Mouse (Mus musculus): ENCODE measurements around the gene Pphln1. TPM values are rescaled to one million over a fixed set of nuclear protein-coding genes. Genes with fewer than 3 reads are reported as not detected.

The Pphln1 gene
- polyA plus RNA-seq, 1 experiment from 2014 or later: 52.1 TPM

DNA sequence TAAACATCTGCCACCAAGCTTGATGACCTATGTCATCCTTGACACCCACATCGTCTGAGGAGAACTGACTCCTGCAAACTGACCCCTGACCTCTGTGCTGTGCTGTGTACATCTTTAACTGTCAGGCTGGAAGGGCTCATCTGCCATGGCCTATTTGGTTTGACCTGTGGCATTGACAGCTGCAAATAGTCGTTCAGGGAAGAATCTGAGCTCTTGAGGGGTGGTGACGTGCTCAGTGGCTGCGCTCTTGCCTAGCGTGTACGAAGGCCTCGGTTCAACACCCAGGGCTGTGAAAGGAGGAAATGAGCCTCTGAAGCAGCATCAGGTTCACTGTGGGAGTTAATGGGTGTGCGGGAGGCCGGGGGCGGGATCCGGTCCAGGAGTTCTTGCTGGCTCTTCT, 35.7 kb downstream of the Pphln1 start:
- H3K36me3 ChIP-seq: peaks cover 14% of the 10 kb centered on the region
- no peaks in the 10 kb centered on the region for H3K27me3 ChIP-seq (replicated peaks)
- WGBS: 45% methylated on average over 11 of the region's 11 CpGs
- H3K9ac ChIP-seq: 0 out of 2 replicates have a peak overlapping the region, but pooled peaks have one; percentile 14
- no peak overlapping the region for H3K4me2 ChIP-seq
- H3K27ac ChIP-seq (ENCODE audit: poor library complexity, severe bottlenecking): no peak overlapping the region
- no peaks in the 10 kb centered on the region for H3K9me3 ChIP-seq (replicated peaks)
- H3K4me3 ChIP-seq: no peak overlapping the region
- ATAC-seq (ENCODE audit: insufficient number of reproducible peaks, low FRiP score): no peak
- peaks cover 5% of the 10 kb centered on the region; the same call in 1 of the 2 replicates for H3K4me1 ChIP-seq (replicated peaks)

DNA sequence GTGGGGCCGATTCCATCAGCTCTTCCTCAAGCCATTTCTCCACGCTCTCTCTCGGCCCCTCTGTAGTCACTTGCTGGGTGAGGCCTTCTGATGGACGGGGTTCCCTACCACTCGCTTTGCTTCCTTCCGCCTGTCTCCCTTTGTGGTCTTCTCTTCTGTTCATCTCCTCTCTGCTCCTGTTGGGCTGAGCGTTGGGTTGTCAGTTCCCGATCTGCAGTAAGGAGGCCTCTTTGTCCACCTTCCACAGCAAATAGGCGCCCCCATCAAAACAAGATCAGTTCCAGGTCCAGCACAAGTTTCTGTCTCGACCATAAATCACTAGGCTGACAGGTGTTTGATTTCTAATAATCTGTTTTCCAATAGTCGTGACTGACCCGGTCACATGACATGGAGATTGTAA, 37.8 kb downstream of the Pphln1 start:
- no peak for ATAC-seq (ENCODE audit: insufficient number of reproducible peaks, low FRiP score)
- H3K9ac ChIP-seq: no peak overlapping the region

DNA sequence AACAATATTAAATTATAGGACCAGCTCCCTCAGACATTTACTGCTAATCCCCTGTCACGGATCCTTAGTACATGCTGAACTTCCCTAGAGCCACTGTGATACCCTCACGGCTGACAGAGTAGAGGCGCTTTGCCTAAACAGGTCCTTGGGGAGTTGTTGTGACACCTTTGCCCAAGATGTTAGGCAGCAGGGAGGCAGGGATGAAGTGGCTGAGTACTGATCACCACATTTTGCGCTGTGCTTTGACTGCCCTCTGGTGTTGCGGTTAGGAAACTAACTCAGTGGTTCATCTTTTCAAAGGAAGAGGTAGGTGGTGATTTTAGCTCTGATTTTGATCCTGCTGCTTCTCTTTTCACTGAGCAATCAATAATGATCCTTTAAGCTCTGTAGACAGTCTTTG, 40.5 kb downstream of the Pphln1 start:
- Histone ChIP-seq H3K27me3 (replicated peaks) (no peaks in the 10 kb centered on the region), H3K4me3 (no peak overlapping the region), H3K36me3 (peaks cover 33% of the 10 kb centered on the region), H3K27ac (ENCODE audit: poor library complexity, severe bottlenecking) (no peak overlapping the region), H3K4me2 (no peak overlapping the region), H3K9me3 (replicated peaks) (no peaks in the 10 kb centered on the region), H3K4me1 (replicated peaks) (peaks cover 4% of the 10 kb centered on the region; the same call in 1 of the 2 replicates), H3K9ac (no peak overlapping the region)
- 39% methylated on average over 5 of the region's 5 CpGs for WGBS
- ATAC-seq (ENCODE audit: insufficient number of reproducible peaks, low FRiP score): no peak

More for the DNA sequence above, 37.8 kb downstream of the Pphln1 start:
- no peak overlapping the region for H3K27ac ChIP-seq (ENCODE audit: poor library complexity, severe bottlenecking)
- peaks cover 19% of the 10 kb centered on the region for H3K36me3 ChIP-seq
- H3K4me2 ChIP-seq: no peak overlapping the region
- H3K4me3 ChIP-seq: no peak overlapping the region
- no peaks in the 10 kb centered on the region for H3K9me3 ChIP-seq (replicated peaks)
- WGBS: 87% methylated on average over 12 of the region's 12 CpGs
- H3K4me1 ChIP-seq (replicated peaks): peaks cover 5% of the 10 kb centered on the region; the same call in 1 of the 2 replicates
- no peaks in the 10 kb centered on the region for H3K27me3 ChIP-seq (replicated peaks)

DNA sequence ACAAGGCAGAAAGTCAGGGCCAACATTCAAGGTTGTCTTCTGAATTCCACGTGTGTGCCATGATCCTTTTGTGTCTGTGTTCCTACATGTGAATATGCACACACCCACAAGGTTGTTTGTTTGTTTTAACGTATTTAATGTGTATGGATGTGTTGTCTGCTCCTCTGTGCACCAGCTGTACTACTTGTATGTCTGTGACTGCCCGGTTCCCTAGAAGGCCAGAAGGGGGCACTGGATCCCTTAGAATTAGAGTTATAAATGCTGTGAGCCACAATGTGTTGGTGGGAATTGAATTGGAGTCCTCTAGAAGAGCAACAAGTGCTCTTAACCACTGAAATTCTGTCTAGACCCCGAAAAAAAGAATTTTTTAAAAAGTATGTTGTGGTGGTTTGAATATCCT, 44.1 kb downstream of the Pphln1 start:
- 92% methylated on average over 4 of the region's 4 CpGs for WGBS
- ATAC-seq (ENCODE audit: insufficient number of reproducible peaks, low FRiP score): no peak
- Histone ChIP-seq H3K4me1 (replicated peaks) (no peaks in the 10 kb centered on the region), H3K27ac (ENCODE audit: poor library complexity, severe bottlenecking) (no peak overlapping the region), H3K4me2 (no peak overlapping the region), H3K9me3 (replicated peaks) (no peaks in the 10 kb centered on the region), H3K4me3 (no peak overlapping the region), H3K36me3 (peaks cover 44% of the 10 kb centered on the region), H3K9ac (no peak overlapping the region), H3K27me3 (replicated peaks) (no peaks in the 10 kb centered on the region)

DNA sequence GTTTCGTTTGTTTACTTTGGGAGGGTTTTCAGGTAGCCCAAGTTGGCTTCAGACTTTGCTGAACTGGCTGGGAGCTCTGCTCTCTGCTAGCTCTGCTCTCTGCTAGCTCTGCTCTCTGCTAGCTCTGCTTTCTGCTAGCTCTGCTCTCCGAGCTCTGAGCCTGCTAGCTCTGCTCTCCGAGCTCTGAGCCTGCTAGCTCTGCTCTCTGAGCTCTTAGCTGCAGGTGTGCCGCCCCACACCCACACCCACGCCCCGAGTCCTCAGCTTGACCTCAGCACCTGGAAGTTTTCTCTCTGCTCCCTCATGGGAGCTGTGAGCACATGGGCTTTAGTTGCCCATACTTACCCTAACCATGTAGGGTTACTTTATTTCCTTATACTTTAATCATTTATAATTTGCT, 45.5 kb downstream of the Pphln1 start:
- 86% methylated on average over 6 of the region's 6 CpGs for WGBS
- Histone ChIP-seq H3K27me3 (replicated peaks) (no peaks in the 10 kb centered on the region), H3K27ac (ENCODE audit: poor library complexity, severe bottlenecking) (no peak overlapping the region), H3K9ac (no peak overlapping the region), H3K4me3 (no peak overlapping the region), H3K9me3 (replicated peaks) (no peaks in the 10 kb centered on the region), H3K4me2 (no peak overlapping the region), H3K36me3 (peaks cover 45% of the 10 kb centered on the region), H3K4me1 (replicated peaks) (peaks cover 2% of the 10 kb centered on the region; the same call in 1 of the 2 replicates)
- ATAC-seq (ENCODE audit: insufficient number of reproducible peaks, low FRiP score): no peak

DNA sequence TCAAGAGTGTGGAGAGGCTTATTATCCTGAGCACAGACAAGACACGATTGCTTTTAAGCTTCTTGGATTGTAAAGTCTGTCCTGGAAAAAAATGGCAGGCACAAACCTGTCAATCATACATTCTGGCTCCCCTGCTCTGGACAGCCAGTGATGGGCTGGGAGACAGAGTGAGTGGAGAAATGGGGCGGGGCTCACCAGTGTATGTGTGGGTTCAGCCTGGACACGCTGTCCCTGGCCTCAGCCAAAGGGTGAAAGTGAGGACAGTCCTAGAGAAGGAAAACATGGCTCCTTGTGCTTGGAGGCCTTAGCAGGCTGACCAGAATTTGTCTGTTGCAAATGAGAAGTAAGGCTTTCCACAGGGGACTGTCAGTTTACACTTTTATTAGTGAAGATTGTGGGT, 50.7 kb downstream of the Pphln1 start:
- no peak for ATAC-seq (ENCODE audit: insufficient number of reproducible peaks, low FRiP score)
- no peaks in the 10 kb centered on the region for H3K27me3 ChIP-seq (replicated peaks)
- H3K4me1 ChIP-seq (replicated peaks): peaks cover 8% of the 10 kb centered on the region; the same call in 1 of the 2 replicates
- 67% methylated on average over 3 of the region's 3 CpGs for WGBS
- peaks cover 19% of the 10 kb centered on the region for H3K36me3 ChIP-seq
- no peak overlapping the region for H3K4me3 ChIP-seq
- no peak overlapping the region for H3K27ac ChIP-seq (ENCODE audit: poor library complexity, severe bottlenecking)
- no peaks in the 10 kb centered on the region for H3K9me3 ChIP-seq (replicated peaks)
- H3K4me2 ChIP-seq: no peak overlapping the region
- no peak overlapping the region for H3K9ac ChIP-seq

DNA sequence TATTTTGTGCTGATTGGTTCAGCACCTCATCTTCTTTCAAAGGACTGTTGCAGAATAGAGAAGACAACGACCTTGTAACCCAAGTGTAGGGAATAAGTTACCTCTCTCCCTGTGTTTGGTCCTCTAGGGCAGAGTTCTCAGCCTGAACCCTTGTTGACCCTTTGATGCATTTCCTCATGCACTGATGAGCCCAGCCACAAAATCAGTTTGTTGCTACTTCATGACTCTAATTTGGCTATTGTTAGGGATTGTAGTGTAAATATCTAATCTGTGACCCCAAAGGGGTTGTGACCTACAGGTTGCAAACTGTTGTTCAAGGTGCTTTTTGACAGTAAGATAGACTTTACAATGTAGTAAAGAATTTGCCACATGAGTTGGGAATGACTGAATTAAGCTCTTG, 55.1 kb downstream of the Pphln1 start:
- Histone ChIP-seq H3K4me1 (replicated peaks) (peaks cover 15% of the 10 kb centered on the region; the same call in 1 of the 2 replicates), H3K27me3 (replicated peaks) (no peaks in the 10 kb centered on the region), H3K27ac (ENCODE audit: poor library complexity, severe bottlenecking) (no peak overlapping the region), H3K9me3 (replicated peaks) (no peaks in the 10 kb centered on the region), H3K4me3 (no peak overlapping the region), H3K9ac (no peak overlapping the region), H3K4me2 (no peak overlapping the region), H3K36me3 (peaks cover 6% of the 10 kb centered on the region; the same call in 1 of the 2 replicates)
- no peak for ATAC-seq (ENCODE audit: insufficient number of reproducible peaks, low FRiP score)
- 72% methylated on average over 1 of the region's 1 CpGs for WGBS

DNA sequence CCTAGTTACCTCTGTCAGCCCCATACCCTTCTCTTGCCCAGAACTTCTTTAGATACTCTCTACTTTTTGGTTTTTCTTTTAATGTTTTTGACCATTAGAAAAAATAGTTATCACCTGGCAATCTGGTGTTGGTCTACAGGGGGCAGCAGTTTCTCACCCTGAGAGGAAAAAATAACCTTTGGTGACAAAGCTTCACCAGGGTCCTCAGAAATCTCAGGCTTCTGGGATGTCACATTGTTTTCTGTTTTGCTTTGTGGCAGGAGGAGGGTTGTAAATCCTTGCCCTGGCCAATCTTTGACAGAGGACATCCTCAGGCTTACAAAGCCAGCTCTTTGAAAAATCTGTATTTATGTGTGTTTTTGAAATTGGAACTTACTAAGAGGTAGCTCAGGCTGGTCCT, 57.9 kb downstream of the Pphln1 start:
- Histone ChIP-seq H3K36me3 (peaks cover 11% of the 10 kb centered on the region), H3K27me3 (replicated peaks) (no peaks in the 10 kb centered on the region), H3K27ac (ENCODE audit: poor library complexity, severe bottlenecking) (no peak overlapping the region), H3K4me1 (replicated peaks) (peaks cover 7% of the 10 kb centered on the region; the same call in 1 of the 2 replicates), H3K4me2 (no peak overlapping the region), H3K9ac (no peak overlapping the region), H3K9me3 (replicated peaks) (no peaks in the 10 kb centered on the region), H3K4me3 (no peak overlapping the region)
- ATAC-seq (ENCODE audit: insufficient number of reproducible peaks, low FRiP score): no peak

DNA sequence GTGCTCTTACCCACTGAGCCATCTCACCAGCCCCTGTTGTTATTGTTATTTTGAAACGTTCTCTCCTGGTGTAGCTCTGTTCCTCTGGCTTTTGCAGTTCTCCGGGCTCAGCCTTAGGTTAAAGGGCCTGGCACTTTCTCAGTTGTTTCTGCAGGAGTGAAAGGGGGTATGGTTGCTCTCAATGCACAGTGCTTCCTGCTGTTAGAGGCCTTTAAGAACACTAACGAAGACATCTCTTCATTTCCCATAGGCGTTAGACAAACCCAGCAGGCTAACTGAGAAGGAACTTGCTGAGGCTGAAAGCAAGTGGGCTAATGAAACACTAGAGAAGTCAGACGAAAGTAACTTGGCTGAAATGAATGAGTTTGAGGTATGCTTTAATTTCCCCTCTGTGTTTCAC, 61.3 kb downstream of the Pphln1 start:
- Histone ChIP-seq H3K9ac (no peak overlapping the region), H3K9me3 (replicated peaks) (no peaks in the 10 kb centered on the region), H3K27me3 (replicated peaks) (no peaks in the 10 kb centered on the region), H3K4me2 (no peak overlapping the region), H3K4me1 (replicated peaks) (peaks cover 3% of the 10 kb centered on the region; the same call in 1 of the 2 replicates), H3K27ac (ENCODE audit: poor library complexity, severe bottlenecking) (no peak overlapping the region), H3K4me3 (no peak overlapping the region), H3K36me3 (peaks cover 17% of the 10 kb centered on the region)
- 79% methylated on average over 5 of the region's 5 CpGs for WGBS
- ATAC-seq (ENCODE audit: insufficient number of reproducible peaks, low FRiP score): no peak

DNA sequence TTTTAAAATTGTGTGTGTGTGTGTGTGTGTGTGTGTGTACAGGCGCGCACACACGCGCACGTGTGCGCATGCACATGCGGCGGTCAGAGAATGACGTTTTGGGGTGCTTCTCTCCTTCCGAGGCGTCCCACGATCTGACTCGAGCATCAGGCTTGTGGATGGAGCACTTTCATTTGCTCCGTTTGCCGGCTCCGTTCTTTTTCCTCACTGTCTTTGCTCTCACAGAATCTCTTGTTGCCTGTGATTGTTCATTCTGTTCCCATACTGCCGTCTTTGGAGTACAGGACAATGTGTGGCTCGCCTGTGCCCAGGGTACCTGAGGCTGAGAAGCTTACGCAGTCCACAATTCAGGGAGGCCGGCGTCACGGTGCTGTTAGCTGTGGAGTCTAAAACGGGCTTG, 62.9 kb downstream of the Pphln1 start:
- Histone ChIP-seq H3K4me2 (no peak overlapping the region), H3K27me3 (replicated peaks) (no peaks in the 10 kb centered on the region), H3K4me3 (no peak overlapping the region), H3K9ac (no peak overlapping the region), H3K4me1 (replicated peaks) (no peaks in the 10 kb centered on the region), H3K9me3 (replicated peaks) (no peaks in the 10 kb centered on the region), H3K36me3 (peaks cover 29% of the 10 kb centered on the region), H3K27ac (ENCODE audit: poor library complexity, severe bottlenecking) (no peak overlapping the region)
- 94% methylated on average over 23 of the region's 23 CpGs for WGBS
- ATAC-seq (ENCODE audit: insufficient number of reproducible peaks, low FRiP score): no peak

DNA sequence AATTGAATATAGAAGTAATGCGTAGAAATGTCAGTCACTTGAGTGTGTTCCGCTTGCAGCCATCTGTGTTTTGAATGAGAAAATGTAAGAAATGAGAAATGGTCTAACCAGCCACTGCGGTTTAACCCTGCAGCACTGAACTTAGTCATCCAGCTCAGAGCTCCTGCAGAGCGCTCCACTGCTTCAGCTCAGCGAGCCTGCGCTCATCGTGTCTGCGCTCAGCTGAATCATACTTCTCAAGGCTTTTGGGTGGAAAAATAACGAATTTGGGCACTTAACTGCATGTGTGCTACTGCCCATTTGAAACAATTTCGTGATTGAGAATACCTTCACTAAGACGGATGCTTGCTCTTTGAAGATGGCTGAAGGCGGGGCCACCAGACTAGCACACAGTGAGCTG, 73.5 kb downstream of the Pphln1 start:
- no peak for ATAC-seq (ENCODE audit: insufficient number of reproducible peaks, low FRiP score)
- Histone ChIP-seq H3K27ac (ENCODE audit: poor library complexity, severe bottlenecking) (no peak overlapping the region), H3K4me2 (no peak overlapping the region), H3K9me3 (replicated peaks) (no peaks in the 10 kb centered on the region), H3K9ac (no peak overlapping the region), H3K27me3 (replicated peaks) (no peaks in the 10 kb centered on the region), H3K4me3 (no peak overlapping the region), H3K4me1 (replicated peaks) (peaks cover 30% of the 10 kb centered on the region), H3K36me3 (no peaks in the 10 kb centered on the region)
- WGBS: 83% methylated on average over 12 of the region's 12 CpGs

DNA sequence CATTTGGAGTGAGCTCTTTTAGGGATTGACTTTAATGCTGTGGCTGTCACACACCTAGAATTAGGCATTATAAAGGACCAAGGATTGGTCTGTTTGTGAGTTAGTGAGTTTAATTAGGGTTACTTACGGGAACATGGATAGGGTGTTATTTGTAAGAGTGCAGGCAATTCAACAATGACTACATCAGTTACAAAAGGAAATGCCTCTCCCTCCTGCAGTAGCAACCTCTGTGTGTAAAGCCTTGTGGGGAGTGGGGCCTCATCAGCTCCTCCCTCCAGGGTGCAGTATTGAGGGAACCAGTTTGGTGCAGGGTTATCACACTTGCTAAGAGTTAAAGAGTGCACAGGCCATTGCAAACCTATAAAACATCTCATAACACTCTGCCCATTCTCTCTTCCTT, 73.9 kb downstream of the Pphln1 start:
- ATAC-seq (ENCODE audit: insufficient number of reproducible peaks, low FRiP score): no peak
- H3K4me1 ChIP-seq (replicated peaks): peaks cover 30% of the 10 kb centered on the region
- H3K4me3 ChIP-seq: no peak overlapping the region
- H3K27me3 ChIP-seq (replicated peaks): no peaks in the 10 kb centered on the region
- H3K27ac ChIP-seq (ENCODE audit: poor library complexity, severe bottlenecking): no peak overlapping the region
- H3K9me3 ChIP-seq (replicated peaks): no peaks in the 10 kb centered on the region
- no peak overlapping the region for H3K4me2 ChIP-seq
- no peaks in the 10 kb centered on the region for H3K36me3 ChIP-seq
- H3K9ac ChIP-seq: no peak overlapping the region
- WGBS: 81% methylated on average over 1 of the region's 1 CpGs

All from heart, embryonic 12.5 days (tissue).